Mouse (Mus musculus): Measurements from ENCODE around the gene Hsd17b3. TPM values are rescaled to one million over a fixed set of nuclear protein-coding genes. Genes with fewer than 3 reads are reported as not detected.

The Hsd17b3 gene
- not detected in 2 replicates for polyA plus RNA-seq (2015; fragmentation: Nextera tagmentation; extraction: Ambion mirVana)

DNA sequence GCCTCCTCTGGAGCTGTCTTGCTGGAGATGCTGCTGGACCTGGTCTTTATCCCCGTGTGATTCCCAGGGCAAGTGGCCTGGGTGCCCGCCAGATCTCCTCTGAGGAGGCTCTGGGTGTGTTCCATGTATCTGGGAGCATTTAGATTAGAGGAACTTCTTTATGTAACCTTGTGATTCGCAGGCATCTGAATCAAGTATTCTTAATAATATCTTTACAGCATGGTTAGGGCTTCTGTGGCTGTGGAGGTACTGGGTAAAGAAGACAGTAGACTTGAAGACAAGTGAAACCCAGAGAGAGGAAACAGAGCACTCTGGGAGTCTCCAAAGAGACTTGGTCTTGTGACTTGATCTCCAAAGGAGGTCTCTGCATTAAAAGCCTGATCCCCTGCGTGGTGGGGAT is at the start of gene Hsd17b3:
TSS of gene Hsd17b3 (minus strand) at position 101 of the 400 bp plus-strand sequence.
- Histone ChIP-seq H3K4me2 (no peak within 1 kb of the TSS), H3K36me3 (no peaks in the 10 kb centered on the region), H3K27ac (no peak within 1 kb of the TSS), H3K4me1 (no peaks in the 10 kb centered on the region), H3K27me3 (replicated peaks) (no peaks in the 10 kb centered on the region), H3K9me3 (no peaks in the 10 kb centered on the region), H3K9ac (no peak within 1 kb of the TSS), H3K4me3 (replicated peaks) (no peak within 1 kb of the TSS)
- no peak for ATAC-seq (ENCODE audit: insufficient read depth, low FRiP score, low read depth)
- WGBS: 77% methylated on average over 4 of the region's 4 CpGs

DNA sequence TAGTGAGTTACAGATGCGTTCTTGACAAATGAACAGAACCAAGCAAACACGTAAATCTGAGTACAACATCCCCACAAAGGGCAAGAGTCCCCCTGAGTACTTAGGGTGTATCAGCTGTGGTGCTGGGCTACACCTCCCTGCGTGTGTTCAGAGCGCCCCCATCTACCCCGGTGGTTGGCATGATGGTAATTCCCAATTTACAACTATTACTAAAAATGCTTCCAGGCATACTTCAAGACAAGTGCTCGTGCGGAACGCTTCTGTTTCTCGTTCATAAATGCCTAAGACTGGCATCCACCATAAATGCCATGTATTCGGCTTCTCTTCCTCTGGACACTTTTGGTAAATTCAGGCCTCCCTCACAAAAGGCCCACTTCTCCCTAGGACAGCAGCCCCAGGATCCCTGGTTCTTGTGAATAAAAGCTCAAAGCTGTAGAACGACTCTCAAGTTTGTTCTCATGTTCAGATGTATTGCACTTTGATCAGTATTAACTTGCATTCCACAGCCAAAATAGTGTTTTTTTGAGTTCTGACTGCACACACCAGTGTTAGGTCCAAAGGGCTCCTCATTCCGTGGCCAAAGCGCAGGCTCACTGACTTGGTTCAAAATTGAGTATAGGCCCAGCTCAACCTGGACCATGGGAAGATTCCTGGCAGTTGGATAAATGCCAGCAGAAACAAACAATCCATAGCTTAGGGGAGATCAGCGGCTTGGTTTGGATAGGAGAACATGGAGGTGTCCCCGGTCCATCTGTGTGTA is 40.8 kb upstream of the Hsd17b3 start:
- peak overlapping the region; percentile 67 for H3K4me3 ChIP-seq (replicated peaks)
- no peaks in the 10 kb centered on the region for H3K27me3 ChIP-seq (replicated peaks)
- 0 out of 2 replicates have a peak, but pooled peaks cover 4% of the 10 kb centered on the region for H3K36me3 ChIP-seq
- H3K9me3 ChIP-seq: no peaks in the 10 kb centered on the region
- 0 out of 2 replicates have a peak, but pooled peaks cover 4% of the 10 kb centered on the region for H3K4me1 ChIP-seq
- WGBS: 39% methylated on average over 15 of the region's 15 CpGs
- H3K9ac ChIP-seq: no peak overlapping the region
- ATAC-seq (ENCODE audit: insufficient read depth, low FRiP score, low read depth): peak; percentile 72
- peak overlapping the region; percentile 67 for H3K27ac ChIP-seq
- peak overlapping the region; percentile 83 for H3K4me2 ChIP-seq

DNA sequence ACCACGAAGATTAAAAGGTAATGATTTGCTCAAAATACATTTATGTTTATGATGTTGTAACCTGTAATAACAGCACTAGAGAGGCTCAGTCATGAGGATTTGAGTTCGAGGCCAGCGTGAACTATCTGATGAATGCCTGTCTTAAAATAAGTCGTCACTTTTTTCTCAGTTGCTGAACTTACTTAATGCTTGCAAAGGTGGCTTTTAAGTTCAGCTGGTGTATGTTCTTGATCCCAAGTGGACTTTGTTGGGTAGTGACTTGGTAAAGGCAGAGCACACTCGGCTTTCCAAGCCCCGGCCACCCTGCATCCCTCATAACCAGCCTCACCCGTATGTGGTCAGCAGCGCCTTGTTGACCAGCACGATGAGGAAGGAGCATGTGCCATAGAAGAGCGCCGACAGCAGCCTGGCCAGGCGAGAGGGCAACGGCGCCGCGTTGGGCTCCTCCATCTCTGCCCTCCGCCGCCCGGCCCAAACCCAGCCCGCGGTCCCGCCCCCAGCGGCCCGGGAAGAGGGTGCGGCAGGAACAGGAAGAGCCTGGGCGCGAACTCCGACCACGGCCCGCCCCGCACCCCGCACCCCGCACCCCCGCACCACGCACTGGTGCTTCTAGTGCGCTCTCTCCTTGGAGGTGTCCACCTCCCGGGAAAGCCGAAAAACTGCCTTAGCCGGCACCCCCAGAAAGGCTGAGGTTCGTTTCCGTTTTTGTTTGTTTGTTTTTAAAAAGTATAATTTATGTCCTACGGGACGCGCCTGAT is 40.0 kb upstream of the Hsd17b3 start, which contains the start of gene Slc35d2:
TSS of gene Slc35d2 (minus strand) at position 511 of the 758 bp plus-strand sequence.
- H3K9me3 ChIP-seq: no peaks in the 10 kb centered on the region
- peak; percentile 92 for ATAC-seq (ENCODE audit: insufficient read depth, low FRiP score, low read depth)
- H3K27ac ChIP-seq: peak within 1 kb of the TSS; percentile 67
- peak within 1 kb of the TSS; percentile 83 for H3K4me2 ChIP-seq
- H3K4me3 ChIP-seq (replicated peaks): peak within 1 kb of the TSS; percentile 67
- no peaks in the 10 kb centered on the region for H3K27me3 ChIP-seq (replicated peaks)
- WGBS: 7% methylated on average over 44 of the region's 44 CpGs
- H3K9ac ChIP-seq: peak within 1 kb of the TSS; percentile 46
- H3K4me1 ChIP-seq: 0 out of 2 replicates have a peak, but pooled peaks cover 4% of the 10 kb centered on the region
- 0 out of 2 replicates have a peak, but pooled peaks cover 3% of the 10 kb centered on the region for H3K36me3 ChIP-seq

DNA sequence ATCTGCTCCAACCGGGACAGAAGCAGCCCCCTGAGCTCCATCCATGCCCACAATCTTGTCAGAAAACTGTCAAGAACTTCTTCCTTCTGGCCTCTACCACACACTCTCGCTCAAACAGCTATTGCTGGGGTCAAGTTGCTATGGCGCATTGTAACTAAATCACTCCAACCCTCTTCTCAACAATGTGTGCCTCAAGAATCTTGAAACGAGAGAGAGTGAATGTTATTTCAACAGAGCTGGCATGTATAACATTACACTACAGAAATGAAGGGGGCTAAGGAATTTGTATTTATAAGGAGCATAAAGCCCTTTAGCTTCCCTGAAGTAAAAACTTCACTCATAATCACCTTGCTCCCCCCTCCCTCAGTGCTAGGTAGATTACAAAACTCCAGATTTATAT is 37.3 kb upstream of the Hsd17b3 start:
- Histone ChIP-seq H3K4me3 (replicated peaks) (no peak overlapping the region), H3K9ac (no peak overlapping the region), H3K27ac (no peak overlapping the region), H3K9me3 (no peaks in the 10 kb centered on the region), H3K4me1 (0 out of 2 replicates have a peak, but pooled peaks cover 4% of the 10 kb centered on the region), H3K36me3 (no peaks in the 10 kb centered on the region), H3K4me2 (no peak overlapping the region), H3K27me3 (replicated peaks) (no peaks in the 10 kb centered on the region)
- 66% methylated on average over 4 of the region's 4 CpGs for WGBS
- ATAC-seq (ENCODE audit: insufficient read depth, low FRiP score, low read depth): no peak

DNA sequence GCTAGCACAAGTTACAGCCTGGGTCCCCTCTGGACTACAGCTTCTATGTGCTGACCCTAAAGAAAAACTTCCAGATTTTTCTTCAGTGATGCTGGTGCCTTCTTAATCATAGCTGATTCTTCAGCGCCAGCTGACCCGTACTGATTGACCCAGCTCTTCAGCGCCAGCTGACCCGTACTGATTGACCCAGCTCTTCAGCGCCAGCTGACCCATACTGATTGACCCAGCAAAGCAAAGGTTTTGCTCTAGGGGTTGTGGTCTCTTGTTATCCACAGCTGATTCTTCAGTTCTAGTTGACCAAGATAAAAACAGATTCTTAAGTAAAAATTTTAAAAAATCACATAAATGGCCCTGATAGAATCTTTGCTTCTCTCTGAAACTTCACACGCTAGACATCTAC is 35.9 kb upstream of the Hsd17b3 start:
- WGBS: 92% methylated on average over 6 of the region's 6 CpGs
- no peaks in the 10 kb centered on the region for H3K36me3 ChIP-seq
- H3K4me2 ChIP-seq: no peak overlapping the region
- no peak for ATAC-seq (ENCODE audit: insufficient read depth, low FRiP score, low read depth)
- H3K9ac ChIP-seq: no peak overlapping the region
- H3K9me3 ChIP-seq: no peaks in the 10 kb centered on the region
- no peak overlapping the region for H3K27ac ChIP-seq
- 0 out of 2 replicates have a peak, but pooled peaks cover 2% of the 10 kb centered on the region for H3K4me1 ChIP-seq
- H3K4me3 ChIP-seq (replicated peaks): no peak overlapping the region
- H3K27me3 ChIP-seq (replicated peaks): no peaks in the 10 kb centered on the region

DNA sequence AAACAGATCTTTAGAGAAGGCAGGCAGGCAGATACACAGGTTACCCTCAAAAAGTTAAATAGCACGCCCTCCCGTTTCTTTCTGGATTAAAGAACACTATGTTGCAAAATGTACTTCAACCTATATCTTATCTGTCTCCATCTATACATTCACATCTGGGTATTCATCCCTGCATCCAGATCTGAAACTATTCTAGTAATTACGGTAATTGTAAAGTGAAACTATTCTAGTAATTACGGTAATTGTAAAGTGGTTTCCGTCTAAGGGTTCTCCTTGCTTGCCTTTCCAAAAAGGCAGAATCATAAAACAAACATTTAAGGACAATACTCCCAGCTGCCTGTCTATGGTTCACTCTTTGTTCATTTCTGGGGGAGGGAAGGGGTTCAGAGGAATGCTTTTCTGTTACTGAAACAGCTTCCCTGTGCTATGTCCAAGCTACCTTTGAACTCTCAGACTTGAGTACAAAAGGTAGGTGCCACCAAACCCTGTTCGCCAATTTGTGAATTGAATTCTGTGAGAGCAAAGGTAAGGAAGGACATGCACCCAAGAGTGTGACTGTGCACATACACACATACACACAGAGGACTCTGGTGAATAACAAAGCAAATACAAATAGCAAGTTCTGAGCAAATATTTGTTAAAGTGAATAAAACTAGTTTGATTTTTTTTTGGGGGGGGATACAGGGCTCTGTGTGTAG is 34.6 kb upstream of the Hsd17b3 start:
- Histone ChIP-seq H3K4me2 (no peak overlapping the region), H3K27me3 (replicated peaks) (no peaks in the 10 kb centered on the region), H3K9me3 (no peaks in the 10 kb centered on the region), H3K9ac (no peak overlapping the region), H3K36me3 (no peaks in the 10 kb centered on the region), H3K4me1 (no peaks in the 10 kb centered on the region), H3K4me3 (replicated peaks) (no peak overlapping the region), H3K27ac (no peak overlapping the region)
- no peak for ATAC-seq (ENCODE audit: insufficient read depth, low FRiP score, low read depth)
- 32% methylated on average over 6 of the region's 6 CpGs for WGBS

DNA sequence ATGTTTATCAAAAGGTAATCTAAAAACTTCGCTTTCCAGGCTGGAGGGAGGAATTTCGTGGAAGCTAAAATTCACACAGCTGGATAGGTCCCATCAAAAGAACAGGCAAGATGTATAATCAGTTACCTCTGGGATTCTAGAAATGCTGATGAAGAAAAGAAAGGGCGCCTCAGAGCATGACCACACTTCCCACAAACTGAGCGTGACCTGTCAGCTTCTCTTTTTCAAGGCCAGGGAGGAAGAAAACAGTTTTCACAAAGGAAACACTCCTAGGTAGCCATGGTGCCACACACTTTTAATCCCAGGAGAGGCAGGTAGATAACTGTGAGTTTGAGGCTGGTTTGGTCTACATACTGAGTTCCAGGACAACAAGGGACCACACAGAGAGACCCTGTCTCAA is 31.7 kb upstream of the Hsd17b3 start:
- WGBS: 53% methylated on average over 4 of the region's 4 CpGs

DNA sequence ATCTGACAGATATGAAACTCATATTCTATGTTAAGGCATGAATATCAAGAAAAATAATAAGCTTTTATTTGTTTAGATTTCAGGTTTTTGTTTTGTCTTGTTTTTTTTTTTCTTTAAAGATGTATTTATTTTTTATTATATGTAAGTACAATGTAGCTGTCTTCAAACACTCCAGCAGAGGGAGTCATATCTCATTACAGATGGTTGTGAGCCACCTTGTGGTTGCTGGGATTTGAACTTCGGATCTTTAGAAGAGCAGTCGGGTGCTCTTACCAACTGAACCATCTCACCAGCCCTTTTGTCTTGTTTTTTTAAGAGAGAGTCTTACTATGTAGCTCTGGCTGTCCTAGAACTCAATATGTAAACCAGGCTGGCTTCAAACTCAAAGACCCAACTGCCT is 28.4 kb upstream of the Hsd17b3 start:
- Histone ChIP-seq H3K4me3 (replicated peaks) (no peak overlapping the region), H3K27me3 (replicated peaks) (no peaks in the 10 kb centered on the region), H3K36me3 (no peaks in the 10 kb centered on the region), H3K27ac (no peak overlapping the region), H3K9ac (no peak overlapping the region), H3K9me3 (no peaks in the 10 kb centered on the region), H3K4me1 (no peaks in the 10 kb centered on the region), H3K4me2 (no peak overlapping the region)
- ATAC-seq (ENCODE audit: insufficient read depth, low FRiP score, low read depth): no peak
- 54% methylated on average over 2 of the region's 2 CpGs for WGBS

More for the DNA sequence above, 31.7 kb upstream of the Hsd17b3 start:
- no peak overlapping the region for H3K27ac ChIP-seq
- H3K9me3 ChIP-seq: no peaks in the 10 kb centered on the region
- ATAC-seq (ENCODE audit: insufficient read depth, low FRiP score, low read depth): no peak
- H3K4me1 ChIP-seq: no peaks in the 10 kb centered on the region
- no peak overlapping the region for H3K4me2 ChIP-seq
- H3K9ac ChIP-seq: no peak overlapping the region
- H3K36me3 ChIP-seq: no peaks in the 10 kb centered on the region
- H3K4me3 ChIP-seq (replicated peaks): no peak overlapping the region
- no peaks in the 10 kb centered on the region for H3K27me3 ChIP-seq (replicated peaks)

DNA sequence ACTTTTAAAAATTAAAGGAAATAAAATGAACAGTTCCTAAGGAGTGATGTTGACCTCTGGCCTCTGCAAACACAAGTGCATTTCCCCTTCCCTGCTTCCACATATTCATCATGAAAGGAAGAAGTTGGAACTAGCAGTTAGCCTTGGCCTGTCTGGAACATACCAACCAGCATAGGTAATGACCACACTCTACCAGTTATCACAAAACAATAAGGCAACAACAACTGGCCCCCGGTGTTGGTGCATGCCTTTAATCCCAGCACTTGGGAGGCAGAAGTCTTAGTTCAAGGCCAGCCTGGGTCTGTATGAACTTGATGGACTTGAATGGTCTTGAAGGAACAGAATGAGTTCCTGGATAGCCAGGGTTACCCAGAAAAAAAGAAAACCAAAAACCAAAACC is 21.4 kb upstream of the Hsd17b3 start:
- no peaks in the 10 kb centered on the region for H3K36me3 ChIP-seq
- no peak overlapping the region for H3K27ac ChIP-seq
- no peak for ATAC-seq (ENCODE audit: insufficient read depth, low FRiP score, low read depth)
- no peak overlapping the region for H3K4me2 ChIP-seq
- no peak overlapping the region for H3K9ac ChIP-seq
- WGBS: 95% methylated on average over 1 of the region's 1 CpGs
- no peaks in the 10 kb centered on the region for H3K27me3 ChIP-seq (replicated peaks)
- H3K9me3 ChIP-seq: no peaks in the 10 kb centered on the region
- no peaks in the 10 kb centered on the region; the same call in 1 of the 2 replicates for H3K4me1 ChIP-seq
- H3K4me3 ChIP-seq (replicated peaks): no peak overlapping the region

DNA sequence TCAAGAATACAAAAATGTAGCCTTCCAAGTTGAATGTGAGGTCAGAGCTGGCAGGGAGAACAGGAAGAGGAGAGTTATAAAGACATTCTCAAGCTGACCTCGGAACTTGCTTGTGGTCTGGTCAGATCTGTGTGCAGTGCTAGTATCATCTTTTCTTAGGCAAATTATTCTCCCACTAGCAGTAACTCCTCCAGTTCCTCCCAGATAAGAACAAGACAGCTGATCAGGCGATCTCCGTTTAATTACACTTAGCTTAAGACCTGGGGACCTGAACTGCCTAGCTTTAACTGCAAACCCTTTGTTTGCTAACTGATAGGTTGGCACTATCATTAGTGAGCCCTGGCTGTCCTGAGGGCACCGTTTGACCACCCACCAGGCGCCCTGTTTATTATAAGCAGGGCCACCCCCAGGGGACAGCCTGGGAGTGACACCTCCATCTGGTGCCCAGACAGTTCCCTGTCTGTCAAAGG is 19.4 kb upstream of the Hsd17b3 start:
- H3K4me3 ChIP-seq (replicated peaks): no peak overlapping the region
- no peak overlapping the region for H3K9ac ChIP-seq
- H3K27ac ChIP-seq: no peak overlapping the region
- H3K4me1 ChIP-seq: no peaks in the 10 kb centered on the region; the same call in 1 of the 2 replicates
- WGBS: 27% methylated on average over 5 of the region's 5 CpGs
- H3K9me3 ChIP-seq: no peaks in the 10 kb centered on the region
- no peaks in the 10 kb centered on the region for H3K27me3 ChIP-seq (replicated peaks)
- H3K4me2 ChIP-seq: no peak overlapping the region
- ATAC-seq (ENCODE audit: insufficient read depth, low FRiP score, low read depth): no peak
- no peaks in the 10 kb centered on the region; the same call in 1 of the 2 replicates for H3K36me3 ChIP-seq

DNA sequence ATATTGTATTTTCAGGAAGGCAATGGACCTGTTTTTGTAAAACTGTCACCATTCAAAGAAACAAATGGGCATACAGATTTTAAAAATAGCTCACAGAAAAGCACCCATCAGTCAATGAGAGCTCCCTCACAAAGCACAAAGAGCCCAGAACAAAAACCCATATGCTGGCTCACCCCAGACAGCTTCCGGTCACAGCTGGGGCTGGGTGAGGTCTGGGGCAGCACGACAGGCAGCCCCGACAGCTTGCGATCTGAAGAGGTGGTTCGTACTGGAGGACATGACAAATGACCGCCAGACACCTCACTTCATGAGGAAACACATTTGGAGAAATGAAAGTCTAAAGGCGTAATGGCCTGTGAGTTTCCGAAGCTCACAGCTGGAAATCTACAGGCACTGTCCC is 18.5 kb upstream of the Hsd17b3 start:
- H3K27me3 ChIP-seq (replicated peaks): no peaks in the 10 kb centered on the region
- no peak overlapping the region for H3K4me2 ChIP-seq
- H3K36me3 ChIP-seq: no peaks in the 10 kb centered on the region; the same call in 1 of the 2 replicates
- WGBS: 21% methylated on average over 8 of the region's 8 CpGs
- H3K27ac ChIP-seq: no peak overlapping the region
- H3K9me3 ChIP-seq: no peaks in the 10 kb centered on the region
- H3K9ac ChIP-seq: no peak overlapping the region
- H3K4me3 ChIP-seq (replicated peaks): no peak overlapping the region
- no peaks in the 10 kb centered on the region; the same call in 1 of the 2 replicates for H3K4me1 ChIP-seq
- ATAC-seq (ENCODE audit: insufficient read depth, low FRiP score, low read depth): no peak

All from stomach, embryonic 15.5 days (tissue).